Mouse (Mus musculus): ENCODE measurements around the gene Ap5m1.
"Not testable (repeated sequence)": the region's sequence is repeated elsewhere in the genome, so short reads cannot be mapped to it uniquely, and the experiment has no call there.

Ap5m1 gene

DNA sequence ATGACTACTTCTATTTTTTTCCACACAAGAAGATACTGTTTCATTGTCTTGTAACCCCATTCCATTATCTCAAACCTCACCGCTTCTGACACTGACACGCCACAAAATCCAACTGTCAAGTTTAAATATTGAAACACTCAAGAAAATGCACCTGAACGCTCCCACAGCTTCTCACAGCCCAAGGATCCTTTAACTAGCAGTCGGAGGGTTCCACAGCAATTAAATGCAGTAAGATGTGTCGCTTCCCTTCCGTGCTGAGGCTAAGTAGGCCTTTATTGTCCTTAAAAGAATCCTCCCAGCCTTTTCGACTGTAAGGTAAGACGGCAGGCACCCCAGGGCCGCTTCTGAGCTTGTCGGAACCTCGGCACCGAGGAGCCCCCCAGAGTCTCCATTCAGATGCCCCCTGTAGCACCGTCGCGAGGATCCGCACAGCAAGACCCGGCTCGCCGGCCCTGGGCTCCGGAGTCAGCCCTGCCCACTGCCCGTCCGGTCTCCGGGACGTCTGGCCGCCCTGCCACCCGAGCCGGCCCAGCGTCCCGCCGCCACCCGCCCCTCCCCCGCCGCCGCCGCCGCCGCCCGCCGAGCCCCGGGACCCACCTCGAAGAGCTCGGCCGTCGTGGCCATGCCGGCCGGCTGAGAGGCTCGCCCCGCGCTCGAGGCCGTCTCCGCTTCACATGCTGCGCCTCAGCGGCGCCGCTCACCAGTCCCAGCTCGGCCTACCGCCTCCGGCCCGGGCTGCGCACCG, at the start of gene Ap5m1:
TSS of gene Ap5m1 (plus strand) at position 569 of the 745 bp plus-strand sequence.
- in situ Hi-C loops (cut with MboI; ENCODE audit: low sequenced_read_pairs) = no loop called here

DNA sequence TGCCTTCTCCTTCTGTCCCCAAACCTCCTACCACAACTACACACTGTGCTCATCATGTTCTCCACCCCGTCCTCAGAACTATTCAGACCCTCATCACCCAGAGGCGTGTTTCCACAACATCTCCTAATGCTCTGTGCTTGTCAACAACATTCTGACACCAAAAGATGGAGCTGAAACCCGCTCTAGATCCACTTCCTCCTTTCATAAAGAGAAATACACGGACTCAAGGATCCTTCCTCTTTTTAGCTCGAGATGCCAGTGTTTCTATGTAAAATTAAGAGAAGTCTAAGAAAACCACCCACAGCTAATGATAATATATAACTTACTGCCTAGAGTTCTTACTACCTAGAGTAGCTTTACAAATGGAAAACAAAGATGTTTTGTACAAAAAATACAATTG, 46.1 kb upstream of the Ap5m1 start:
- in situ Hi-C loops (cut with MboI; ENCODE audit: low sequenced_read_pairs) = no loop called here

DNA sequence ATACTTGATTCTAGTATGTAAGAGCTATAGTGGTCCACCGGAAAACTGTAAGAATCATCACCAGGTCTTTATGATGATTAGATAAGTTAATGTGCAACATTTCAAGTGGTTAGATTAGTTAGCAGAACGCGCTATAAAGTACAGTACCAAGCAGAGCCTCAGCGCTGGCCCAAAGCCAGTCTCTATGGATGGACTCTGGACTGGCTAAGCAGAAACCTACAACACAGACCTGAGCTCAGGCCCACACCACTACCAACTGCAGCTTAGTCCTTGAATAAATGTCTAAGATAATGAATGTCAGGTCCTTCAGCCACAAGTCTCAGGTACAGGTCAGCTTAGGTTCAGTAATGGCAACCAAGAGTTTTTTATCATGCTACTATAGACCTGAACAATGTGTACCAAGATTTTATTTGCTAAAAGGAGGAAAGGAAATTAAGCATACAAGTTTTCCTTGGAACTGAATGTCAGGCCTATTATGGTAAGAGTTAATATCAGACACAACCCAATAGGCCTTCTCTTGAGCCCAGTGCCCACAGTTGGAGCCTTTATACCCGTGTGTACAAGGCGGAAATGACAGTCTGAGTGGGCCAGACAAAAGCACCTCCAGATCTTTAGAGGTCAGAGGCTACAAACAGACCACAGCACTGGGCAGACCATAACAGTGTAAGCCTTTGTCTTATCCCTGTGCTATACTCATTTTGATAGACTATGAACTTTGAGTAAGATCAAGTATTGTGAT, 38.7 kb upstream of the Ap5m1 start:
- in situ Hi-C loops (cut with MboI; ENCODE audit: low sequenced_read_pairs) = no loop called here

DNA sequence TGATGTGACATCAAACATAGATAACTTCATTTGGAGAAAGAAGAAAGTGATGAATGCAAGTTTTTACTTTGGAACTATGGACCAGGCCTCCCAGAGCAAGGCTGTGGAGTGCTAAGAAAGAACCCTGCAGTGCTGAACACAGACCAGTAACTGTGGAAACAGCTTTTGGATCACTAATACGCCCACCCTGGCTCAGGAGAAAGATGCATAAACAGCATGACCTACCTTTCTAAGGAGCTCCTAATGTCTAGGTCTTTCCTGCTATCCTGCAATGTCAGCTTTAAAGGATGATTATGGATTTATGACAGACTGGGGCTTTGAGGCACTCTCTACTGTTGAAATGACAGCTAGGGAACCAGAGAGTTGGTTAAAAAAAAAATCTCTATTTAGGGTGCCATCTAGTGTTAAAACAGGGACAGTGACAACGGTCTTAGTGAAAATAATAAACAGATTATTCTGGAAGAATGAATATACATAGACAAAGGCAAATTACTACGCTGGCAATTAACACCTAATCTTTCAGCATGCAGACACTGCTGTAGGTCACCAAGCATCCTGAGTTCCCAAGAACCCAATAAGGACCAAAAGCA, 38.0 kb upstream of the Ap5m1 start:
- in situ Hi-C loops (cut with MboI; ENCODE audit: low sequenced_read_pairs) = no loop called here

DNA sequence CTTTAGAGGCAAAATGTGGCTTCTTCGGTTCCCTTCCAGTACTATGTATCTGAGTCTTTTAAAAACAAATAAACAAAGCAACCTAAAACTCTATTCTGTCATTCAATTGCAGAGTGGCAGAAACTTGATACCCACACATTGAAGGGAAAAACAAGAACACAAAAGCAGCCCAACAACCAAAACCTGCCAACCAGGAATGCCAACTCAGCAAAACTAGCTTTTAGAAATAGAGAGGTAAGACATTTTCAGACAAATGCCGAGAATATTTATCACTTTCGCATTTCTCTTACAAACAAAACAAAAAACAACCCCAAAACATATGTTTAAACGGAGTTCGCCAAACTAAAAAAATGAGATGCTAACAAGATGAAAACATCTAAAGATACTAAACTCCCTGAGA, 36.9 kb upstream of the Ap5m1 start:
- in situ Hi-C loops (cut with MboI; ENCODE audit: low sequenced_read_pairs) = no loop called here

DNA sequence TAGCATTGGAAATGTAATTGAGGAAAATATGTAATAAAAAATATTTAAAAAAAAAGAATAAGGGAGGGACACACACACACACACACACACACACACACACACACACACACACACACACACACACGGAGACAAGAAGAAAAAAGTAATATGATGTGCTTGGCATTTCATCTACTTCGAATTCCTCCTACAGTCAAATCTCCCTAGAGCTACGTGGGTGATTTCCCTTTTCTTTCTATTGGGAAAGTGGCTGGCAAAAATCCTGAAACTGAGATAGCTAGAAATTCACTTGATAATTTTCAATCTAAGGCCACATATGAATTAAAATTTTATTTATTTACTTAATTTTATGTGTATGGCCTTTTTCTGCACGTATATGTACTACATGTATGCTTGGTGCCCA, 20.3 kb upstream of the Ap5m1 start:
- in situ Hi-C loops (cut with MboI; ENCODE audit: low sequenced_read_pairs) = no loop called here

DNA sequence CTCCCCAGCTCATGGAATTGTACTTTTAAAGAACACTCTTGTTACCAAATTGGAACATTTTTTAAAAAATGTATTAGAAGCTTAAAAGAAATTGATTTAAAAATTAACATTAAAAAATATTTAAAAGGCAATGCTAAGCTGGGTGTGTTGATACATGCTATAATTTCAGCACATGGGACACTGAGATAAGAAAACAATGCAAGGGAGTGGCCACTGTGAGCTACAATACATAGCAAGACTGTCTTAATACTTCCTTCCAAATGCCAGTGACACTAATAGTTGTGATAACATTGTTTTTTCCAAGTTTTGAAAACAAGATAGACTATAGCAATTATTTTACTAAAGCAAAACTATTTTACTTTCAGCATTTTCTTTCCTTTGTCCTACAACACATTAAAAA, 16.4 kb upstream of the Ap5m1 start:
- in situ Hi-C loops (cut with MboI; ENCODE audit: low sequenced_read_pairs) = no loop called here

DNA sequence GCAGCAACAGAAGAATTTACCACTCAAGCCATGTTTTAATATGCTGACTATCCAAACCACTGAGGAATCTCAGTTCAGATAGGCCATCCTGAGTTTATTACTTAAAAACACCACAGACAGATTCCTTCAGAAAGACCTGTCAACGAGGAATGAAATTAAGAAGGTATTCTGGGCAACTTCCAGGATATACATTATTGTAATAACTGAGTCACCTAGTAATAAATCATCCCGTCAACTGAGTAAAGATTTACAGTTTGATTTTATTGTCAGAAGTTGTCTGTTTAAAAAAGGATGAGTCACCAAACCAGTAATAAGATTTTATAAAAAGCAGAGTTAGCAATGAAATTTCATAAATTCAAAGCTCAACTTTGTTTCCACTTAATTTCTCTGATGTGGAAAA, 2.1 kb upstream of the Ap5m1 start:
- in situ Hi-C loops (cut with MboI; ENCODE audit: low sequenced_read_pairs) = no loop called here

DNA sequence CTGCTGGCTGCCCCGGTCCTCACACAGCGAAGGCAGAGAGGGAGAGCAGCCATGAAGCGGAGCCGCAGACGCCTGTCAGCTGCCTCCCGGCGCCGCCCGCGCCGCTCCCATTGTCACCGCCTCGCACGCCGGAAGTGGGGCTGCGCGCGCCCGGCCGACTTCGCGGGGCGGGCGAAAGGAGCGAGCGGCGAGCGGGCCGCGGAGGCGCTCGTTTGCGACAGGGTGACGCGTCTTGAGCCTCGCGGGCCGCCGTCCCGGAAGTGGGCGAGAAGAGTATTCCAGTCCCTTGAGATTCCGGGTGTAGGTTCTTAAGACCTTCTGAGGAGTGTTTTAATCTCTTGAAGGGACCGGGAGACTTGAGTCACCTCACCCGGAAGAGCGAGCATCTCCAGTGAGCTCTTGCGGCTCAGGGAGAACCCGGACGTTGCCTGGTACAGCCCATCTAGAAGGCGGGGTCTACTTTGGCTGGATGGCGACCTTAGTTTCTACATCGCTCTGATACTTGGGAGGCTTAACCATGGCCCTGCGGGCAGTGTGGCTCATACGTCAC, 452 bp downstream of the Ap5m1 start, which contains the start of gene Exoc5:
TSS of gene Exoc5 (minus strand) at position 380 of the 550 bp plus-strand sequence.
- in situ Hi-C loops (cut with MboI; ENCODE audit: low sequenced_read_pairs) = no loop called here

DNA sequence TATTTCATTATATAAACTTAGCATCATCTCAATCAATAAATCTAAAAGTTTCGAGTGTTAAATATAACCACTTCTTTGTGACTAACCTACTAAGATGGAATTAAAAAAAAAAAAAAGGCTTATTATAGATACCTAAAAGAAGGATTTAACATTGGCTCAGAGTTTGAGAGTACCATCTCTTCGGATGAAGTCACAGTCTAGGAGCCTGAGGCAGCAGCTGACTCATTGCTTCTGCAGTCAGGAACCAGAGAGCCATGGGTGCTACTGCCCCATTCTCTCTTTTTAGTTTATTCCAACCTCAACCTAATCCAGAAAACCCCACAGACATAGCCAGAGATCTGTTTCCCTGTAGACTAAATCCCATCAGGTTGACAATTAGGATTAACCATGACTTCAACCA, 6.9 kb downstream of the Ap5m1 start:
- in situ Hi-C loops (cut with MboI; ENCODE audit: low sequenced_read_pairs) = no loop called here

DNA sequence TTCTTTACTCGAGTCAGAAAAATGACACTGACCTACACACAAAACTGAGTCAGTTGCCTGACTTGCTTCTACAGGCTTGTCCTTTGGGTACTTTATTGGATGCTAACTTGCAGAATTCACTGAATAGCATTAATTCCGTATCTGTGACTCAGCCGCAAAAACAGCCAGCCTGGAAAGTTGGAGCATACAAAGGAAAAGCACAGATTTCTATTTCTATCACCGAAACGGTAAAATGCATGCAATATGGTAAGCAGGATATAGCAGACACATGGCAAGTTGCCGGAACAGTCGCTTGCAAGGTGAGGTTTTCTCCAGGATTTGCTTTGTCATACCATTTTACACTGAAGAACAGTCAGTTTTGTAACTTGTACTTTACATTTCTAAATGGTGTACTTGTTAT, 8.0 kb downstream of the Ap5m1 start:
- in situ Hi-C loops (cut with MboI; ENCODE audit: low sequenced_read_pairs) = no loop called here

DNA sequence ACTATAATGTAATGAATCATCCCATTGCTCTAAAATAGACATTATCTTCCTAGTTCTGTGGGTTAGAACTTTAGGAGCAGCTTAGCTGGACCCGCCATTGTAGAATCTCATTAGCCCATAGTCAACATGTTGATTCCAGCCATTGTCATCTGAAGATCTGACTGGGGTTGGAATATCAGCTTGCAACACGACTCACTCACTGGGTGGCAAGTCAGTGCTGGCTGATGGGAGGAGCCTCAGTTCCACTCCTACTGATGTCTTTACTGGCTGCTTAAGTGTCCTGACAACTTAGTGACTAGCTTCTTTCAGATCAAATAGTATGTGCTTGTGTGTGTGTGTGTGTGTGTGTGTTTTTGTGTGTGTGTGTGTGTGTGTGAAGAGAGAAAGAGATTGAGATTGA, 8.5 kb downstream of the Ap5m1 start:
- in situ Hi-C loops (cut with MboI; ENCODE audit: low sequenced_read_pairs) = no loop called here

DNA sequence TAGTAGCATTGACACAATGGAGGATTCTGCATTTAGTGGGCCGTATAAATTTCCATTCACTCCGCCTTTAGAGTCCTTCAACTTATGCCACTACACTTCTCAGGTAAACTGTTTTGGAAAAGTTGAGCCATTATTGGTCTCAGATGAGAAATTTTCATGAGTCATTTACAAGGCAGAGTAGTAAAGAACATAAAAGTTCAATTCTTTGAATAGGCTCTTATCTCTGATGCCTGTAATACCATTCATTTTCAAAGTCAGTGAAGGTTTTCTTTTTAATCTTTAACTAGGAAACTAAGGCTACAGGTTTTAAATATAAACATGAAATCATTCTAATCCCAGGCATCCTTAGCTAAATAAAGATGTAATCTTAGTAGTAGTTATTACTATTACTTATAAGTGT, 12.9 kb downstream of the Ap5m1 start:
- in situ Hi-C loops (cut with MboI; ENCODE audit: low sequenced_read_pairs) = no loop called here

DNA sequence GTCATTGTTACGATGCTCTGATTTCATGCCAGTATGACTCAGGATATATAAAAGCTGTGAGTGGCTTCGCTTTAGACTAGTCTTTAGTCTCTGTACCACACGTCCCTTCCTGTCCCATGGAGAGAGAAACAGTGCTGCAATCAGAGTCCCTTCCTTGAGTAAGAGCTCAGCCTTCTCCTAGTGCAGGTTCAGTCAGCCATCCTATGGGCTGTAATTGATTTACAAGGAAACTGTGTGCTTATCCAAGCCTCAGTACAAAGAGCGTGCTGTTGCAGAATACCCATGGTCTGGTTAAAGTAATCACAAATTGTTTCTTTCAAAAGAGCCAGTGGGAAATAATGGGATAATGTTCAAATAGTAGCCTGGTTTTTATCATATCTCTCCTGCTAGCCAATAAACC, 20.6 kb downstream of the Ap5m1 start:
- in situ Hi-C loops (cut with MboI; ENCODE audit: low sequenced_read_pairs) = no loop called here

DNA sequence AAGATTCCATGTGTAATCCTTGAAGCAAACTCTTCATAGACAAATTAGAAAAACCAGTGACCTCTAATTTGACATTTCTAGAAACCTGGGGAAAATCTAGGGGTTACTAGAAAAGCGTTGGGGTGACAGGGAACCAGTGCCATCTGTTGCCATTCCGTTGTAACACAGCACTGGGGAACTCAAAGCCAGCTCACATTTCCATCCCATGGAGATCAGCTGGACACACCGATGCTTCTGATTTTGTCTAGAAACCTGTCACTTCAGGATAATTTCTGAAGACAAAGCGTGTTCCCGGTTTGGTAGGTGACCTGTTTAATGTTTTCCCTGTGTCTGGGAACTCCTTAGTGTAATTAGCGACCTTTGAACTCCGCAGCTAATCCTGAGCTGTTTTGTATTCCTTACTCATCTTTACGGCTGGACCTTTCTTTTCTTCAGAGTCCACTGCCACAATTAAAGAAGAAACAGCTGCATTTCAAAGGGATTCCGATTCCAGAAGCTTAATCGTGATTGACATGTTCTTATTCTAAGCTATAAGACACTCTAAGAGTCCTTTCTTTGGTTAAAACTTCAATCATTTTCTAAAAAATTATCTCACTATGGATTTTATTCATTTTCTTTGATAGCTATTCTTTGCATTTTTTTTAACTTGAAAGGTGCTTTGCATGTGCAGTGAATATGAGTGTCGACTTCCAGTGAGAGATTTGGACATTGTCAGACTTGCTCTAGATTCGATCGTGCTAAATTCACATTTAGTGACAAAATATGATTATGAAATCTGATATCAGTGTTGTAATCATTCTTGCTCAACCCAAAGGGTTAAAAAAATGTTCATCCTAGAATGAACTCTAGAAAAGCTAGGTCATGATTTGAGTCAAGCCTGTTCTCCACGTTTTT, 22.5 kb downstream of the Ap5m1 start:
- in situ Hi-C loops (cut with MboI; ENCODE audit: low sequenced_read_pairs) = no loop called here

DNA sequence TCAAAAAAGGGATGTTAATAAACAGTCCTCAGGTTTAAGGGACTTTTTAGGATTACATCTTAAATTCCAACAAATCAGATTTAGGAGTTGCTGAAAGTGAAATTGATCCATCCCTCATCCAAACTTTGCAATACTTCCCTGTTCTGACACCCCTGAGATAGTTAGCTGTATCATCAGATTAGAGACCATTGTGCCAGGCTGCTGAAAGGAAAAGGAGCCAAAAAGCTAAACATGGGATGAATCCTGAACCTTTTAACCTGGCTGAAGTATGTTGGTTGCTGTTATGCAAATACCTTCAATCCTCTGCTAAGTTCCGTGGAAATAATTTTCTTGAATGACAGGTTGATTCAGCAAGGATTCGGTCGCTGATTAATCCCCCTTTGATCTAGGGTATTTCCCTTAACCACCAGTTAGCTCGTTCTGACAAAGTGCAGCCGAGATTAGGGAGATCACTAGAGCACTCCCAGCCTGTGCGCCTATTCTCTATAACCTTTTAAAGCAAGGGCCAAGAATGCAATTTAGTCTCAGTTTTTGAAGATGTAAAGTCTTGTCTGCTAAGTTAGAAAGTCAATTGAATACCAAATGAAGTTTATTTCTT, 23.7 kb downstream of the Ap5m1 start:
- in situ Hi-C loops (cut with MboI; ENCODE audit: low sequenced_read_pairs) = no loop called here

DNA sequence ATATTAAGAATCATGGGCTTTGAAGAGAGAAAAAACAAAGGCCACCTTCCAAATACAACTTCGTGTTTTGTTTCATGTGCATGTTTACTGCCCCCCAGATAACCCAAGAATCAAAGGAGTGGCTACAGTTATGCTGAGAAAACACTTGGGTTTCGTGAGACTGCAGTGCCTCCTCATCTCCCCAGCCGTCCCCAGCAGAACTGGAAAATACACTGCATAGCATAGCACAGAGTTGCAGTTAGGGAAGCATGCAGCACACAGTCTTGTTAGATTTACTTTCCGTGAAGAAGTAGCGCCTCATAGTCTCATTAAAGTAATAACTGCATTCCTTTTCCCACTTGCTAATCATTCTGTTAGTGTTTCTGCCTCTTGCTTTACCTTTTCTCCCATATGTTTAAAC, 24.2 kb downstream of the Ap5m1 start:
- in situ Hi-C loops (cut with MboI; ENCODE audit: low sequenced_read_pairs) = no loop called here

DNA sequence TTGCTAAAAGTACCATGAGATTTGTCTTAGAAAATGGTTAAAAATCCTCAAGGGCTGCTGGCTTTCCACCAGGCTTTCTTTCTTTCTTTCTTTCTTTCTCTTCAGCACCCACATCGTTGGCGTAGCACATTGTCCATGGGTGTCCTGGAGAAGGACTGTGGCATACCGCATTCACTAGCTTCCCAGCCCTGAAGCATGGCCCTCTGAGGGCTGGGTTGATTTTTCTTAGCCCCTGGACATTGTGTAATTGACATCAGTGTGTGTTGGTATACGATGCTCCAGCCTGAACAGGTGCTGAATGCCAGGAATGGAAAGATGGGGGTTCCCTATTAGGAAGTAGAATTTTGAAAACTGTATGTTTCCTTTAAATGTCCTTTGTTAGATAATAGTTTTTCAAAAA, 25.4 kb downstream of the Ap5m1 start:
- in situ Hi-C loops (cut with MboI; ENCODE audit: low sequenced_read_pairs) = no loop called here

DNA sequence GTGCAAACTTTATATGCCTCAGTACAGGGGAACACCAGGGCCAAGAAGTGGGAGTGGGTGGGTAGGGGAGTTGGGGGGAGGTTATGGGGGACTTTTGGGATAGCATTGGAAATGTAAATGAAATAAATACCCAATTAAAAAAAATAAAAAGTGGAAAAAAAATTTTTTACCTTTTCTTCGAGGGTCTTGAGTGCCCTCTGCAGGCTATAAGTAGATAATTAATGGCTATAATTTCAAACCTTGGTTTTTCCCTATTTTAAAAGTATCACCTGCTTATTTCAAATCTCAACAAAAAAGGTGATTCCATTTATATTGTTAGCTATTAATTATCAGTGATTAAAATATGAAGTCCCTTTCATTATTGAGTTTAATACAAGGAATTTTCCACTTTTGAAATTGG, 25.9 kb downstream of the Ap5m1 start:
- in situ Hi-C loops (cut with MboI; ENCODE audit: low sequenced_read_pairs) = not testable (repeated sequence)

DNA sequence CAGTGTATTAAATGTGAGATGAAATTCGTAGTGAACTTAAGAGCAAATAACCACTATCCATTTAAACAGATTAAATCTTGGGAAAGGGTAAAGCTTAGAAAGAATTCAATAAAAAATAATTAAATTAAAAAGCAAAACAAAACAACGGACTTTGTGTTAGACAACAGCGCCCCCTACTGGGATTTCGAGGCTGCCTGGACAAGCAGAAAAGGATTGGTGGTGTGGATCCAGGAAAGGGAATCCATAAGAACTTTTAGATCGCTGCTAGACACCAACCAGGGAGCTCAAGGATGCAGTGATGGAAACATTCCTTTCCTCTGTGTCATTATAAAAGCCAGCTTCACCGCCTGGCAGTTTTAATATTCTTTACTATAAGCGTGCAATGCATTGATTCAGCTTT, 52.5 kb downstream of the Ap5m1 start:
- in situ Hi-C loops (cut with MboI; ENCODE audit: low sequenced_read_pairs) = loop anchor here (25.0 kb wide), 1 partner anchor 756 kb away; no protein-coding TSS in a partner anchor

Measured in CH12F3 (cell line).